Mouse (Mus musculus) kidney, embryonic 16.5 days (tissue): ENCODE results near the gene Hmces. TPM values are rescaled to one million over a fixed set of nuclear protein-coding genes. Genes with fewer than 3 reads are reported as not detected.

Source experiments
- ATAC-seq: fragments of 200-750 bp; cut with Nextera tagmentation; 2 replicates; pipeline ENCODE4 v1.8.0; 2017; ENCODE audit warnings: moderate TSS enrichment; ENCODE audit not compliant: low FRiP score, low TSS enrichment
- H3K27ac ChIP-seq: fragments of 300-500 bp; sonication (generic); 2 replicates; pipeline ENCODE4 v1.5.1; 2014; ENCODE audit warnings: low read length
- H3K27me3 ChIP-seq: fragments of 300-500 bp; sonication (generic); 2 replicates; pipeline ENCODE4 v1.6.1; 2014; ENCODE audit warnings: low read length, control low read depth, mixed read lengths; ENCODE audit not compliant: insufficient read depth
- H3K36me3 ChIP-seq: fragments of 300-500 bp; sonication (generic); 2 replicates; pipeline ENCODE4 v1.6.1; 2014; ENCODE audit warnings: low read length, control low read depth, mixed read lengths; ENCODE audit not compliant: insufficient read depth
- H3K4me1 ChIP-seq: fragments of 300-500 bp; sonication (generic); 2 replicates; pipeline ENCODE4 v1.6.1; 2014; ENCODE audit warnings: low read length, control low read depth, mixed read lengths; ENCODE audit not compliant: insufficient read depth
- H3K4me2 ChIP-seq: fragments of 300-500 bp; sonication (generic); replicated peaks from 2 replicates; pipeline ENCODE4 v1.6.1; 2014; ENCODE audit warnings: low read depth, low read length
- H3K4me3 ChIP-seq: fragments of 300-500 bp; sonication (generic); 2 replicates; pipeline ENCODE4 v1.5.1; 2014; ENCODE audit warnings: mild to moderate bottlenecking, low read length
- H3K9ac ChIP-seq: fragments of 300-500 bp; sonication (generic); replicated peaks from 2 replicates; pipeline ENCODE4 v1.6.1; 2014; ENCODE audit warnings: low read length
- H3K9me3 ChIP-seq: fragments of 300-500 bp; sonication (generic); 2 replicates; pipeline ENCODE4 v1.6.1; 2016; ENCODE audit warnings: low read length, control low read depth
- WGBS: fragments of 180-500 bp; shearing (Covaris S2); extraction: QIAGEN DNeasy Blood & Tissue Kit; methylation state at CpG from one replicate; pipeline ENCODE4 v1.1.7; 2014; 5-methylcytosine and 5-hydroxymethylcytosine counted together
- polyA plus RNA-seq: library from polyadenylated mRNA; unstranded; fragments of >200 nt; fragmentation: Nextera tagmentation; extraction: Ambion mirVana; gene quantifications from 2 replicates; pipeline ENCODE4 v1.2.1, GENCODE M21; 2015

The Hmces gene
- polyA plus RNA-seq, 1 experiment from 2014 or later, result 67.1 TPM

GRCm38 (mm10) chr6:87909181-87909580, 4.6 kb upstream of the Hmces start:
- no peak for ATAC-seq
- 93% methylated on average over 6 of the region's 6 CpGs for WGBS

GRCm38 (mm10) chr6:87911559-87911958, 2.2 kb upstream of the Hmces start:
- peaks cover 53% of the 10 kb centered on the region for H3K36me3 ChIP-seq
- no peak for ATAC-seq
- 77% methylated on average over 6 of the region's 6 CpGs for WGBS
- no peak overlapping the region for H3K9ac ChIP-seq
- no peak overlapping the region for H3K4me3 ChIP-seq
- H3K27ac ChIP-seq, result no peak overlapping the region
- H3K9me3 ChIP-seq, result no peaks in the 10 kb centered on the region
- no peaks in the 10 kb centered on the region for H3K27me3 ChIP-seq
- H3K4me1 ChIP-seq, result peaks cover 26% of the 10 kb centered on the region
- no peak overlapping the region for H3K4me2 ChIP-seq

More at GRCm38 (mm10) chr6:87909181-87909580, 4.6 kb upstream of the Hmces start:
- peaks cover 70% of the 10 kb centered on the region for H3K36me3 ChIP-seq
- H3K9me3 ChIP-seq, result no peaks in the 10 kb centered on the region
- no peaks in the 10 kb centered on the region for H3K27me3 ChIP-seq
- H3K4me2 ChIP-seq, result no peak overlapping the region
- peaks cover 8% of the 10 kb centered on the region for H3K4me1 ChIP-seq
- no peak overlapping the region for H3K27ac ChIP-seq
- H3K4me3 ChIP-seq, result no peak overlapping the region
- H3K9ac ChIP-seq, result no peak overlapping the region

- H3K4me3 ChIP-seq, result peak overlapping the region; percentile 95
- H3K9ac ChIP-seq, result peak overlapping the region; percentile 91
- H3K27me3 ChIP-seq, result no peaks in the 10 kb centered on the region
- ATAC-seq, result peak; percentile 65
- H3K4me2 ChIP-seq, result peak overlapping the region; percentile 79
- H3K27ac ChIP-seq, result peak overlapping the region; percentile 95
- WGBS, result 3% methylated on average over 35 of the region's 35 CpGs
- H3K36me3 ChIP-seq, result peaks cover 45% of the 10 kb centered on the region
- H3K9me3 ChIP-seq, result no peaks in the 10 kb centered on the region
- H3K4me1 ChIP-seq, result peaks cover 27% of the 10 kb centered on the region
Observed at GRCm38 (mm10) chr6:87914326-87915102, 779 bp downstream of the Hmces start.

- peaks cover 45% of the 10 kb centered on the region for H3K36me3 ChIP-seq
- no peak overlapping the region for H3K4me3 ChIP-seq
- no peaks in the 10 kb centered on the region for H3K9me3 ChIP-seq
- 80% methylated on average over 5 of the region's 5 CpGs for WGBS
- H3K4me1 ChIP-seq, result peaks cover 27% of the 10 kb centered on the region
- H3K9ac ChIP-seq, result no peak overlapping the region
- no peaks in the 10 kb centered on the region for H3K27me3 ChIP-seq
- ATAC-seq, result no peak
- H3K4me2 ChIP-seq, result no peak overlapping the region
- H3K27ac ChIP-seq, result no peak overlapping the region
Observed at GRCm38 (mm10) chr6:87915939-87916338, 2.2 kb downstream of the Hmces start.

- Histone ChIP-seq H3K36me3 (peaks cover 62% of the 10 kb centered on the region), H3K4me3 (no peak overlapping the region), H3K9me3 (no peaks in the 10 kb centered on the region), H3K4me2 (no peak overlapping the region), H3K27me3 (no peaks in the 10 kb centered on the region), H3K4me1 (peaks cover 4% of the 10 kb centered on the region; the same call in 1 of the 2 replicates), H3K9ac (no peak overlapping the region), H3K27ac (no peak overlapping the region)
- ATAC-seq, result no peak
- WGBS, result 93% methylated on average over 4 of the region's 4 CpGs
Observed at GRCm38 (mm10) chr6:87921201-87921600, 7.5 kb downstream of the Hmces start.

GRCm38 (mm10) chr6:87923624-87924023, 9.9 kb downstream of the Hmces start:
- H3K9me3 ChIP-seq, result no peaks in the 10 kb centered on the region
- no peaks in the 10 kb centered on the region for H3K27me3 ChIP-seq
- peaks cover 52% of the 10 kb centered on the region for H3K36me3 ChIP-seq
- no peak overlapping the region for H3K27ac ChIP-seq
- H3K4me3 ChIP-seq, result no peak overlapping the region
- no peak overlapping the region for H3K9ac ChIP-seq
- H3K4me1 ChIP-seq, result no peaks in the 10 kb centered on the region
- WGBS, result 92% methylated on average over 1 of the region's 1 CpGs
- ATAC-seq, result no peak
- no peak overlapping the region for H3K4me2 ChIP-seq

- Histone ChIP-seq H3K9ac (no peak overlapping the region), H3K4me2 (no peak overlapping the region), H3K27ac (no peak overlapping the region), H3K4me3 (no peak overlapping the region), H3K36me3 (peaks cover 53% of the 10 kb centered on the region), H3K9me3 (peaks cover 9% of the 10 kb centered on the region; the same call in 1 of the 2 replicates), H3K27me3 (no peaks in the 10 kb centered on the region), H3K4me1 (peaks cover 6% of the 10 kb centered on the region; the same call in 1 of the 2 replicates)
- no peak for ATAC-seq
- WGBS, result 86% methylated on average over 5 of the region's 5 CpGs
Observed at GRCm38 (mm10) chr6:87935037-87935436, 21.3 kb downstream of the Hmces start.

GRCm38 (mm10) chr6:87937178-87937788, 23.5 kb downstream of the Hmces start:
- peak; percentile 99 for ATAC-seq
- 0 out of 2 replicates have a peak overlapping the region, but pooled peaks have one; percentile 23 for H3K4me2 ChIP-seq
- no peaks in the 10 kb centered on the region for H3K9me3 ChIP-seq
- H3K9ac ChIP-seq, result no peak overlapping the region
- H3K4me3 ChIP-seq, result no peak overlapping the region
- H3K4me1 ChIP-seq, result peaks cover 6% of the 10 kb centered on the region; the same call in 1 of the 2 replicates
- H3K36me3 ChIP-seq, result peaks cover 40% of the 10 kb centered on the region
- peak overlapping the region; percentile 76 for H3K27ac ChIP-seq
- no peaks in the 10 kb centered on the region for H3K27me3 ChIP-seq
- WGBS, result 32% methylated on average over 19 of the region's 19 CpGs

GRCm38 (mm10) chr6:87938941-87939340, 25.2 kb downstream of the Hmces start:
- H3K27me3 ChIP-seq, result no peaks in the 10 kb centered on the region
- no peak overlapping the region for H3K4me3 ChIP-seq
- no peak for ATAC-seq
- H3K27ac ChIP-seq, result no peak overlapping the region
- peaks cover 6% of the 10 kb centered on the region; the same call in 1 of the 2 replicates for H3K4me1 ChIP-seq
- H3K36me3 ChIP-seq, result peaks cover 24% of the 10 kb centered on the region
- 91% methylated on average over 3 of the region's 3 CpGs for WGBS
- H3K4me2 ChIP-seq, result no peak overlapping the region
- H3K9ac ChIP-seq, result no peak overlapping the region
- H3K9me3 ChIP-seq, result no peaks in the 10 kb centered on the region

GRCm38 (mm10) chr6:87942179-87942578, 28.4 kb downstream of the Hmces start:
- no peaks in the 10 kb centered on the region for H3K36me3 ChIP-seq
- H3K4me3 ChIP-seq, result no peak overlapping the region
- WGBS, result 85% methylated on average over 7 of the region's 7 CpGs
- no peak overlapping the region for H3K27ac ChIP-seq
- H3K9me3 ChIP-seq, result 0 out of 2 replicates have a peak, but pooled peaks cover 2% of the 10 kb centered on the region
- H3K4me1 ChIP-seq, result peaks cover 6% of the 10 kb centered on the region; the same call in 1 of the 2 replicates
- no peak for ATAC-seq
- no peak overlapping the region for H3K9ac ChIP-seq
- H3K27me3 ChIP-seq, result no peaks in the 10 kb centered on the region
- H3K4me2 ChIP-seq, result no peak overlapping the region
